Mouse (Mus musculus) cerebellum, adult (tissue): ENCODE results near the gene Ppt1.
"Not testable (repeated sequence)": the region's sequence is repeated elsewhere in the genome, so short reads cannot be mapped to it uniquely, and the experiment has no call there.

Source experiments
- ATAC-seq: cut with Nextera tagmentation; 2 replicates; pipeline ENCODE4 v1.9.2; 2017; ENCODE audit warnings: mild to moderate bottlenecking, moderate library complexity, mixed read lengths; ENCODE audit not compliant: insufficient number of reproducible peaks, low FRiP score, low TSS enrichment

The Ppt1 gene

DNA sequence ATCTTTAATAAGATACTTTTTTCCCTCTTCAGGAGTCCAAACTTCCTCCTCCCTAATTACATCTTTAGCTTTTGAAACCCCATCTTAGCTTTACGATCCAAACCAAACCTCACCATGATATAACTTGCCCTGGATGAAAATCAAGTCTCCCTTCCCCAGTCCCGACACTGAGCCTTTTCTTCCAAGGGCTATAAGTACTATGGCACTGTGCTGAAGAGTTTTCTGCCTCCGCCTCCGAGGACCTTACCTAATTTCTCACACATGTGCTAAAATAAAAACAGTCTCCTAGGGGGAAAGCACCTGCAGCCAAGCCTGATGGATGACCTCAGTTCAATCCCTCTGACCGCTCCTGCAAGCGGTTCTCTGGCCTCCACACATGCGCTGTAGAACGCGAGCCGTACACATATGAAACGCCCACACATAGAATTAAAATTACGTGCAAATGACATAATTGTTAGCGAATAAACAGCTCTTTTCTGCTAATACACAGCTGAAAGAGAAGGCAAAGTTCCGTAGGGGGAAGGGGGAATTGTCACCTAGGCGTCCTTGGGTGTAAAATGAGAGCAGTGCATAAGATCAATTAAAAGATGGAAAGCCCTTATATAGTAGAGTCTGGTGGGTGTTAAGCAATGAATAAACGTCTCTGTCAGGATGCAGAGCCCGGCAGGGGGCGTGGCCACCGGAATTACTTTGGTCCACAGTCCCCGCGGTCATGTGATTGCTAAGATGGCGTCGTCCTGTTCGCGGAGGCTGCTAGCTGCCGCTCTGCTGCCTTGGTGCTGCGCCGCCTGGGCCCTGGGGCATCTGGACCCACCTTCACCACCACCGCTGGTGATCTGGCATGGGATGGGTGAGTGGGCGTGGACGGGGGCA lies at the start of gene Ppt1:
TSS of gene Ppt1 (plus strand) at position 713 of the 873 bp plus-strand sequence.
- peak; percentile 84 for ATAC-seq

DNA sequence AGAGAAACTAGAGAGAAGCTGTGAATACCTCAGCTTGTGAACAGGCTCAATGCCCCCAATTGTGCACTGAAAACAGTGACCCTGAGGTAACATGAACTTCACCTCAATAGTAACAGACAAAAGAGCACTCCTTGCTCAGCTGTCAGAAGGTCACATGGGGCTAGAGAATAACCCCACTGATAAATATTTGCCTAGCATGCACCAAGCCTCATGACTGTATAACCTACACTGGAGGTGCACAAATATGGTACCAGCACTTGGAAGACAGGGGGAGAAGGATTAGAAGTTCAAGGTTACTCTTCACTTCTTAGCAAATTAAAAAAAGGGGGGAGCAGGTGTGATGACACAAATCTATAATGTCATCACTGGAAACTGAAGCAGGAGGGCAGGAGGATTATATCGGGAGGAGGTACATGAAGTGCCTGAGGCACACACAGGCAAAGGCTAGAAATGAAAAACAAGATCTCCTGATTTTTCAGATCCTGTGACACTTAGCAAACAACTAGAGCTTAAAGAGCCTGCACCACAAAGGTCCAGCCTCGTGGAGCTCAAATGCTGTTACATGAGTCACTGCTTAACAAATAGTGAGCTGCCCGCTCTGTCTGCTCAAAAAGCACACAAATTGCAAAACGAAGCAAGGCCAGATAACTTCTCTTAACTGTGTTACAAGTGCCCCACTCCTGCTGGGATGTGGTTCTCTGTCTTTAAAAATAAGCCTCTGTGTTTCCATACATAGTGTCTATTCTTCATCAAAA lies 46.5 kb upstream of the Ppt1 start:
- no peak for ATAC-seq

DNA sequence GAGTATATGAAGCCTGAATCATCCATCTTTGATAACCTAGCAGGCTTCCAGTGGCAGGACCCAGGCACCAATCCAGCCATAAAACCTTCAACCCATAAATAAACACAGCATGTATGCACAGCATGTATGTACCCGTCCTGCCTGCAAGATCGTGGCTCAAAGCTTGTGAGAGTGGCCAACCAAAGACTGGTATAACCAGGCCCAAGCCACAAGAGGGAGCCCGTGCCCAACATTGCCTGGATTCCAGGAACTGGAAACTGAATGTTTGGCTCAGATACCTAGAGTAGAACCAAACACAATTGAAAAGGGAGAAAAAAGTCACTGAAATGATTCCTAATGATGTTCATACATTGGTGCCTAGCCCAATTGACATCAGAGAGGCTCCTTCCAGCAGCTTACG lies 27.9 kb upstream of the Ppt1 start:
- ATAC-seq, result peak; percentile 74

DNA sequence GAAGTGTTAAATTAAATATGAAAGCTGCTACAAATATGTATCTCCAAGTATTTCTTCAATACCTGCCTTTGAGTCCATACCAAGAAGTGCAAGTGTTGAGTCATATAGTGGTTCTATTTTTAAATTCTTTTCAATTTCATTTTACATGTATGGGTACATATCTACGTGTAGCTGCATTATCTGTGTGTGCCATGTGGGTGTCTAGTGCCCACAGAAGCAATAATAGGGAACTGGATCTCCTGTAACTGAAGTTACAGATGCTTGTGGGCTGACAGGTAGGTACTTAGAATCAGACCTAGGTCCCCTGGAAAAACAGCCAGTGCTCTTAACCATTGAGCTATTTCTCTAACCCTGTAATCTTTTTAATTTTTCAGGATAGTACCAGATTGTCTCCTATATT lies 24.9 kb upstream of the Ppt1 start:
- ATAC-seq, result no peak

DNA sequence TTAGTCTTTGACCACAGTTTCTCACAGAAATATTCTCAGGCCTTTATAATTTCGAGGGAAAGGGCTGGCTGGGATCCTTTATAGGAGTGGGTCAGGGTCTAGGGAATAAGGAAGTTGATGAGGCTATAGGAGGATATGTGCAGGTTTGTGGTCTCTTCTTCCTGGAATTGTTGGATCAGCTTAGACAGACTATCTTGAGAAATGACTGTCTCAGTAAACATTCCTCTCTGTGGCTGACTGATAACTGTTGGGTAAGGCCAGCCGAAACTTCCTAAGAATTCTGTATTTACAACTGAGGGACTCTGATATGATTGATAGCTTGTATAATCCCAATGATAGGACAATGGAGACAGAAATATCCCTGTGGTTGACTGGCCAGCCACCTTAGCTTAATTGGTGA lies 24.2 kb upstream of the Ppt1 start:
- no peak for ATAC-seq

DNA sequence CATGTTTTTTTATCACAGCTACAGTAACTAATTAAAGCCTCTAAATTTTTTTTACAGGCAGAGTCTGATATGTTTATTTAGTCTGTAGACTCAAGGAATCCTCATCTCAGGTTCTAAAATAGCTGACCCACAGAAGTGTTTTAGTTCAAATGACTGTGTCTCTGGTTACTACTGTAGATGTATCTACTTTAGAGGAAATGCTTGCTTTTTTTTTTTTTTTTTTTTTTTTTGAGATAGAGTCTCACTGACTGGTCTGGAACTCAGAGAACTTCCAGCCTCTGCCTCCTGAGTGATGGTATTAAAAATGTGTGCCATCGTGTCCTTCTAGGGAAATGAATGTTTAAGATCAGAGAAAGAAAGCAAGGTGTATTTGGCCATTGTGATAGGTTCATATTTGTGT lies 19.8 kb upstream of the Ppt1 start:
- no peak for ATAC-seq

DNA sequence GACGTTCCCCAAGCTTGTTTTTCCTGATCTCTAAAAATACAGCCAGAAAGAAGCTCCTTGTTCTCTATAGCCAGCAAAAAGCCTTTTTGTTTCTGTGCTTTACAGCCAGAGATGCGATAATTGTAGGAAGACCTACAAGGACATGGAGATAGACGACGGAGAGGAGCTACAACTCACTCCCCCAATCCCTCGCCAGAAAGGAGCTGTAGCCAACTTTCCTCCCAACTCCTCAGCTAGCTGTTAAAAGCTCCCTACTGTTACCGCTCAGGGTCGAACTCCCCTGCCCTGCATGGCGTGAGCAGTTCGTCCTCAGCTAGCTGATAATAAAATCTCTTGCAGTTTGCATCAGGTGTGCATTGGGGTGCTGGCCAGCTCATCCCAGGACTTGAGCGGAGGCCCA lies 15.1 kb upstream of the Ppt1 start:
- ATAC-seq, result not testable (repeated sequence)

DNA sequence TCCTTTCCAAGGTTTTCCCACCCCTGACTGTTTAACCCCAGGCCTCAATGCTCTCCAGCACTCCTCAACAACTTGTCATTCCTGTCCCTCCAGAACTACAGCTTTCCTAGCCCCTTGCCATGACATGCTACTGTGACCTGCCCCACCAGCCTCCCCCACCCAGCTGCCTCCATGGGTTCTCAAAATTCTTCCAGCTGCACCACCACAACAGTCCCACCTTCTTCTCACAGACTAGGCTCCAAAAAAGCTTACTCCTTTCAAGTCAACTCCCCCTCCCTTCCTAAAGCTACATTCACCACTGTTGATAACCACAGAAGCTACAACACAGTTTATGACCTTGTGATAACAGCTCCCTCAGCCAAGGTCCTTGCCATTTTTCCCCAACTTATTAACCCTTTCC lies 8.4 kb upstream of the Ppt1 start:
- ATAC-seq, result no peak

DNA sequence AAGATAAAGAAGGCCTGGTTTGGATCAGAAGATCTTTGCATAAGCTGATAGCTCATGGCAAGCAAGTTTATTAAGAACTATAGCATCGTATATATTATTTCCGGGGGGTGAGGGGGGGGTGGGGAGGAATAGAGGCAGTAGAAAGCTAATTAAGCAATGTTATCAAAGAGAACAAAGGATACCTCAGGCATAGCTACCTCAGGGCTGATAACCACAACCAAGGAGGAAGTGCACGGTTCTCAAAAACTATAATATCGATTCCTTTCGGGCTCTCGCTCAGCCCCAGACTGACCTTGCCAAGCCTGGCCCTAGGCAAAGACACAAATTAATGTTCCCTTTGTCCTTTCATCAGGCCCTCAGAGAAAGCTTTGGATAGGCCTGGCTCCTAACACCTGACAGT lies 6.7 kb upstream of the Ppt1 start:
- ATAC-seq, result no peak

DNA sequence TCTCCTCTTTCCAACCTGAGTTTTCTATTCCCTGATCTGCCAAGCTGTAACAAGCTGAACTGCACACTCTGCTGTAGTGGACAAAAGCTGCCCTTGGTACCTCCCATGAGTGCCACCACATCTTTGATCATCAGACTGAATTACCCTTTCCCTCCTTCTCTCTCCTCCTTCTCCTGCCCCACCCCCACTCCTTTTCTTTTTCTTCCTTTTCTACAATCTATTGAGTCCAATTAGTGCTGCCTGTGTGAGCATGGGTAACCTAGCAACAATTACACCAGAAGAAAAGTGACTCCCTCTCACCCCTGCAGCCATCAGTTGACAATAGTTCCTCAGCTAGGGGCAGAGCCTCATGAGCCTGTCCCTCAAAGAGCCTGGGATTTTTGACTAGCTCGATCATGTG lies 4.2 kb upstream of the Ppt1 start:
- ATAC-seq, result no peak

DNA sequence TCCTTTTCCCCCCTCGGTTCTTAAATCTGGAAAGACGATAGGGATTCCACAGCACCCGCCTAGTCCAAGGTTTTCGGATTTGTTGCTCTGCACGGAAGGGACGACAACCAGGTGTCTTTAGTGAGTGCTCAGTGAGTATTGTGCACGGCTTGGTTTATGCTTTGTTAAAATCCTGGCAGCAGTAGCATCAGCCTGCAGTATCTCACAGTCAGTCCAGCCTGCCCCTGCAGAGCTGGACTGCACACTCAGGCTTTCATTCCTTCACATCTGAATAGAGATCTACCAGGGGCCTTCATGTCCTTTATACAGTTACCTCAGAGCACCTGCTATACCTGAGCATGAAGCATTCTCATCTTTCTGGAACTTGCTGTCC lies 347 bp downstream of the Ppt1 start:
- ATAC-seq, result peak; percentile 57

DNA sequence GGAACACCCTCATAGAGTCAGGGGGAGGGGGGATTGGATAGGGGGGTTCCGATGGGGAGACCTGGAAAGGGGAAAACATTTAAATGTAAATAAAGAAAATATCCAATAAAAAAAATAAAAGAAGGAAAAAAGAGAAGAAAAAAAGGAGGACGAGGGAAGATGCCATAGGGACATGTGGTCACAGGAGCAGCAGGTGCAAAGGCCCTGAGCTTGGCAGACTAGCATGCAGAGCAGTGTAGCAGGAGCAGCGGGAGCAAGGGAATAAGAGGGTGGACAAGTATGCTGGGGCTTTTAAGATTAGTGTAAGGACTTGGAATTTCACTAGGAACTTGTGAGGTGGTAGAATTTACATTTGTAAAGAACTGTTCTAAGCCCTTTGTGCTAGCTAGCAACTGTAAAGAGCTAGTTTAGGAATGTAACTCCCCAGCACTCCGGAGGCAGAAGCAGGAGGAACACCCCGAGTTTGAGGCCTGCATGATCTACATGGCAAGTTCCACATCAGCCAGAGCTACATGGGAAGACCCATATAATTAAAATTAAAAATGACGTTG lies 1.2 kb downstream of the Ppt1 start:
- no peak for ATAC-seq

DNA sequence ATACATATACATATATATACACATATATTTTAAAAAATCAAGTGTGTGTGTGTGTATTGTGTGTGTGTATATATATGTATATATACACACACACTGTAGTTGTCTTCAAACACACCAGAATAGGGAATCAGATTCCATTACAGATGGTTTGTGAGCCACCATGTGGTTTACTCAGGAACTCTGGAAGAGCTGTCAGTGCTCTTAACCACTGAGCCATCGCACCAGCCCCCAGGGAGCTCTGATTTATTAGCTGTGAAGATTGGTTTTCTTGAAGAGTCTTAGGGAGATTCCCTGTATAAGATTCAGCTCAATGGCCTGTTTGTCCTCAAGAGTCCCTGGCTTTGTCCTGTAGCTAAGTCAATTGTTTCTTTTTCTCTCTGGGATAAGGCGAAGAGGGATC lies 2.0 kb downstream of the Ppt1 start:
- ATAC-seq, result no peak

DNA sequence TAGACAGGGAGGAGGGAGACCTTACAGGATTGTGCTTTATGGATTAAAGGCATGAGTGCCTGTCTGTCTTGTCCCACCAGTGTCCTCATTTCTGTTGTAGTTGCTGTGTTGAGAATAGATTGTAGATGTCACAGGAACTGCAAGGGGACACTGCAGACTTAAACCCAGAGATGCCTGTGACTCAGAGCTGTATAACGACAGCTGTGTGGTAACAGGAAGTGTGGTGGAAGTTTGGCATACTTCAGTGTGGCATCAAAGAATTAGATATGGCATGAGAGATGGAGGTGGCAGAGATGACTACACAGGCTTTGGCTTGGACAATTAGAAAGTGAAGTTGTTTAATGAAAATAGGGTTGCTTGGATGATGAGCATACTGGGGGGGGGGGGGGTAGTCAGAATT lies 2.4 kb downstream of the Ppt1 start:
- no peak for ATAC-seq

DNA sequence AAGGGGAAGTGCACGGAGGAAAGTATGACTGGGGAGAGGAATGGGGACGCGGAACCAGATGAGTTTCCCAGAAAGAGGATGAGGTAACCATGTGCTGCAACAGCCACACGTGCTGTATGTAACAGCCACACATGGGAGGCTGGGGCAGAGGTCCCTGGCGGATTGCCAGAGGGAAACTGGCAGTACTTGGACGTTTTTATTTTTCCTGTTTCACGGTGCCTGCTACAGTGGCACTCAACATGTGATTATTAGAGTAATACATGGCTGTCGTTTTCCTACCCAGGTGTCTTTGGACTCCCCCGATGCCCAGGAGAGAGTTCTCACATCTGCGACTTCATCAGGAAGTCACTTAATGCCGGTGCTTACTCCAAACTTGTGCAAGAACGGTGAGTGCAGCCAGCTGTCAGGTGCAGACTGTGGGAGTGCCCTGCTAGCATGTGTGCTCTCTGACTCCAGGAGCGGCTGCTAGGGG lies 12.1 kb downstream of the Ppt1 start:
- ATAC-seq, result no peak

DNA sequence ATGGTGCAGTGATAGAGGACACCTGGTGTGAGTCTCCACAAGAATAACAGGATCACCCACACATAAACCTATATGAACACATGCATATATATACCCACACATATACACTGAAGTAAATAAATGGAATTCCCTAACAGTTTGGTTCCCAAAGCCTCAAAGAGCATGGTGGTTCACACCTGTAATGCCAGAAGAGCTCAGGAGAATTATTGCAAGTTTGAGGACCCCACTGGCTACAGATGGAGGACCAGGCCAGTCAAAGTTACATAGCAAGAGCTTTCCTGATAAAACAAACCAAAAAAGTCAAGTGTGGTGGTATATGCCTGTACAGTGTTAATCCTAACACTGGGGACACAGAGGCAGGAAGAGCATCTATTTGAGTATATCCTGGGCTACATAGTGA lies 15.5 kb downstream of the Ppt1 start:
- no peak for ATAC-seq

DNA sequence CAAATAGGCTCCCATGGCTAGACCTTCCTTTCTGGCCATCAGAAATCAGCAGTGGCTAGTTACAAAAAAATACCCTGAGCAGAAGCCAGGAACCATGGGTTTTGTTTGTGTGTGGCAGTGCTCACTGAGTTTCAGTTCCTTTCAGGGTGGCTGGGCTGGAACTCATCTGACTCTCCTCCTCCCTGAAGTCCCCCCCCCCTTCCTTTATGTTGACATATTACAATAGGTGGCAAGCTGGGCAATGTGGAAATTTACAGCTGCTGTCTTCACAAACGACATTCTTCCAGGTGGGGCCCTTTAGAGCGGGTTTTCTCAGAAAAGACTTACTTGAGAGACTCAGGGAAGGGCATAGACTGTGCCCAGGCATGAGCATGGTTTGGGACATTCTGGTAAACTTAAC lies 17.6 kb downstream of the Ppt1 start:
- no peak for ATAC-seq

DNA sequence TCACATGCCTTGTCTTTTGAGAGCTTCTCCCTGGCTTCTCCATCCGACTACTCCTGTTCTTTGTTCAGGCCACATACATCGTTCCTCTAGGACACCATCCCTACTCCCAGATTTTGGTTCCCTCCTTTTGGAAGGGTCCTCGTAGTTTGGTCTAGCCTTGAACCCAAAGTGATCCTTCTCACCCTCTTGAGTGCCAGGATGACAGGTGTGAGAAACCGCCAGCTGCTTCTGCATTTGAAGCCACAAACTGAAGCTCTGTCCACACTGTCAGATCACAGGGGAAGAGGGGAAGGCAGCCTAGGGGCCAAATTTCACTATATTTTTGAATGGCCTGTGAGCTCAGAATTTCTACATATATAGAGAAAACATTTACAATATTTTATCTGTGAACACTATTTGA lies 18.7 kb downstream of the Ppt1 start:
- ATAC-seq, result no peak

DNA sequence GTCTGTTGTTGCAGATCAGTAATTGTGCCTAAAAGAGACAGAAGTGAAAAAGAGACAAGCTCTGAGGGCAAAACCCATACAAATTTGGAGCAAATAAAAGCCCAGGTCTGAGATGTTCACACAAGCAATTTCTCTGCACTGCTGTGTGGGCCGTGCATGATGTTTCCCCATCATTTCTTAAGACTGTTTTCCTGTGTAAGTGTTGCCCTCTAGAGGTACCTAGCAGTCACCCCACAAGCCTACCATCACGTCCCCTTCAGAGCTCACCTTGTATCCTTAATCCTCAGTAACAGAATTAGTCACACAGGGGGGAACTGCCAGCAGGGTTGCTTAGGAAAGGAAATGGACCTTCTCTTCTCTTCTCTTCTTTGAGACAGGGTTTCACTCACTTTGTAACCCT lies 21.9 kb downstream of the Ppt1 start:
- ATAC-seq, result no peak

DNA sequence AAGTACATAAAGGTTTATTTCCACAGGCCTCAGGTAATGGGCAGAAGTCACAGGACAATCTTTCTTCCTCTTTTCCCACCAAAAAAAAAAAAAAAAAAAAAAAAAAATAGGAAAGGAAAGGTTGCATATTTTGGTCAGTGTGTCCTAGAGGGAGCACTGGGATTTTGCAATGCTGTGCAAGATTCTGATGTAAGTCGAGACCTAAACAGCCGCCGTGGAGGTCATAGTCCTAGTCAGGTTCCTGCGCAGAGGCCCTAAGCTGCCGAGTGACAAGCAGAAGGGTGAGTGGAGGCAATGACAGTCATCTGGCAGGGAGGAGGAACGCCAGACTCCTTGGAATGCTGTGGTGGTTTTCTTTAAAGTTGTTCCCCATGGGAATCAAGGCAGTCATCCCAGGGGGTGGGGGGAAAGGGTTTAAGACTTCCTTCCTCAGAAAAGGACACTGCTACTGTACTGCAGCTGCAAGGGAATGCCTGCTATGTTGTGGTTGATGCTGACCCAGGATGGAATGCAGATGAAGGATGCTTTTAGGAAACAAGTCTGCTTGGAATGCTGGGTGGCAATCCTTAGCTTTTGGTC lies 23.1 kb downstream of the Ppt1 start:
- ATAC-seq, result no peak

DNA sequence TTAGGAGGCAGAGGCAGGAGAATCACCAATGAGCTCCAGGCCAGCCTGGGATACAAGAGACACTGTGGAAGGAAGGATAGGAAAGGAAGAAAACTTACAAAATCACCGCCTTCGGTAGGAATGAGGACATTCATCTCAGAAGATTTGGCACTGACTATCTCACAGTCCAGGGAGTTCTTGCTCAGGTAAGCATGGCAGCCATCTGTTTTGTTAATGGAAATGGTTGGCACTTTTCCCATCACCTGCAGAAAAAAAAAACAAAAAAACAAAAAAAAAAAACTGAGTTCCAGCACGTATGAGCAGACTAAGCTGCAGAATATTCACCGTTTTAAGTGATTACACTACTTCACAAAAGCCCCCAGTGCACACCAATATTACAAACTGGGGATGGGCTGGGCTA lies 25.8 kb downstream of the Ppt1 start:
- 0 out of 2 replicates have a peak, but pooled peaks have one; percentile 36 for ATAC-seq
